In genomic region chr6:5819674-5820073, GRCm38 (mm10) we compare ENCODE assay signal across 22 mouse cellular contexts.
"Had no signal": no experiment of that assay in that cellular context is flagged by ENCODE, and none has a peak within 500 bp of the region (broad histone marks: within the 10 kb centered on the region; RNA-seq: fewer than 3 reads in every experiment).

No protein-coding gene starts in this region.

- H3K4me2 ChIP-seq: limb, embryonic 13.5 days; liver, embryonic 12.5 days; liver, embryonic 15.5 days; midbrain, embryonic 11.5 days; neural tube, embryonic 12.5 days; neural tube, embryonic 15.5 days; stomach, embryonic 15.5 days had no signal

- H3K27ac ChIP-seq: layer of hippocampus, adult 2 months; limb, embryonic 13.5 days; liver, embryonic 12.5 days; liver, embryonic 15.5 days; macrophage; neural tube, embryonic 12.5 days; neural tube, embryonic 15.5 days; stomach, embryonic 15.5 days had no signal

- H3K36me3 ChIP-seq: limb, embryonic 13.5 days; liver, embryonic 12.5 days; liver, embryonic 15.5 days; neural tube, embryonic 12.5 days; neural tube, embryonic 15.5 days; stomach, embryonic 15.5 days had no signal

- H3K27me3 ChIP-seq: liver, embryonic 12.5 days; liver, embryonic 15.5 days; neural tube, embryonic 12.5 days; neural tube, embryonic 15.5 days; stomach, embryonic 15.5 days had no signal

- H3K4me1 ChIP-seq: liver, embryonic 12.5 days; liver, embryonic 15.5 days; neural tube, embryonic 12.5 days; neural tube, embryonic 15.5 days; stomach, embryonic 15.5 days had no signal

- H3K9me3 ChIP-seq: limb, embryonic 13.5 days; liver, embryonic 12.5 days; liver, embryonic 15.5 days; neural tube, embryonic 12.5 days; neural tube, embryonic 15.5 days; stomach, embryonic 15.5 days had no signal

- H3K4me3 ChIP-seq: layer of hippocampus, adult 2 months; limb, embryonic 13.5 days; liver, embryonic 12.5 days; liver, embryonic 15.5 days; neural tube, embryonic 12.5 days; neural tube, embryonic 15.5 days; stomach, embryonic 15.5 days had no signal

- DNase-seq: kidney, adult 18-20 months; kidney, adult 9 months; kidney, postnatal 14 days; kidney, postnatal 4 days; layer of hippocampus, adult 9-11 months; liver; midbrain, embryonic 14.5 days; right cerebral cortex, adult 18-20 months; right cerebral cortex, postnatal 25 days; spleen, adult 18-20 months; thymus, adult 18-20 months; thymus, postnatal 36 days had no signal

- ATAC-seq: inflammation-experienced regulatory T-cells, adult 6 months; liver, embryonic 12.5 days had no signal

- H3K9ac ChIP-seq: limb, embryonic 13.5 days; liver, embryonic 12.5 days; liver, embryonic 15.5 days; neural tube, embryonic 12.5 days; neural tube, embryonic 15.5 days; stomach, embryonic 15.5 days had no signal
